Mouse (Mus musculus) gastrocnemius, postnatal 14 days (tissue): ENCODE data around the gene Aph1a. TPM values are rescaled to one million over a fixed set of nuclear protein-coding genes. Genes with fewer than 3 reads are reported as not detected.
"Not testable (repeated sequence)": the region's sequence is repeated elsewhere in the genome, so short reads cannot be mapped to it uniquely, and the experiment has no call there.

Source experiments
- DNase-seq: peaks from one replicate; pipeline ENCODE4 v3.0.0; 2021; ENCODE audit warnings: mixed read lengths
- intact Hi-C: fragments of 180-260 bp; cut with DNase I; formaldehyde crosslinking; loops from one replicate; pipeline ENCODE4 v1.15.1; 2025; ENCODE audit warnings: low total_unique reads
- total RNA-seq, 2 experiments: library from RNA; stranded (reverse); gene quantifications; 2 replicates each; pipeline ENCODE4 v1.2.3; 2021

Aph1a gene
- total RNA-seq, 2 experiments from 2014 or later = 53.0 to 56.6 TPM

DNA sequence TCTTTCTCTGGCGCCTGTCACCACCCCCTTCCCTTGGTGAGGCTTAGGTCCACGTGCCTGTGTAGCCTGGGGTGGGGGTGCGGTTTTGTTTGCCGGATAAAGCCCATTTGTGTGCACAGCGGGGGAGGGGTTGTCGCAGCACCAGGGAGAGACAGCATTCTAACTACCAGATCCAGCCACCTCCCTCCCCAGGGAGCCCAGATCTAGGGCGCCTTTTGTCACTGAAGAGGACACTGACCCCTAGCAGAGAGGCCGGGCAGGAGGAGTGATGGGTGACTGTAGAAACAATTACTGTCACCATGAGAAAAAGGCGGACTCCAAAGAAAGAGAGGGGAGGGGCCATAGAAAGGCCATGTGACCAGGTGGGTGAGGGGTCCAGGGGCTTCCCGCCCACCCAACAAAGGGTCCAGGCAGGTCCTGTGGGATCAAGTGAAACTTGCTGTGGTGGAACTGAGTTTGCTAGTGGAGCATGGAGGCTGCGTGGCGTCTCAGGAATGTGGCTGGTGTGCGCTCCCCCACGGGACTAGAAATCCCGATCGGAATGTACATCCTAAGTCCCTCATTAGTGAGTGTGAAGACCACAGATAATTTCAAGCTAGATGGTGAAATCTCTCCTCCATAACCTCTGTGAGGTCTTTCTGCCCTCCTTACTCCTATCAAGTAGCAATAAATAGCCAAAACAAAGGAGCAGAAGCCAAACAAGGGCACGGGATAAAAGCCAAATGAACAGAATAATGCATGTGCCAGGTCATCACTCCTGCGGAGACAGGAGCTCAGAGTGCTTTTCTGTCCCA, 11.6 kb downstream of the Aph1a start:
- intact Hi-C loops = loop anchor here (5.0 kb wide), 1 partner anchor 43 kb away; no protein-coding TSS in a partner anchor
- peak; percentile 13 for DNase-seq

DNA sequence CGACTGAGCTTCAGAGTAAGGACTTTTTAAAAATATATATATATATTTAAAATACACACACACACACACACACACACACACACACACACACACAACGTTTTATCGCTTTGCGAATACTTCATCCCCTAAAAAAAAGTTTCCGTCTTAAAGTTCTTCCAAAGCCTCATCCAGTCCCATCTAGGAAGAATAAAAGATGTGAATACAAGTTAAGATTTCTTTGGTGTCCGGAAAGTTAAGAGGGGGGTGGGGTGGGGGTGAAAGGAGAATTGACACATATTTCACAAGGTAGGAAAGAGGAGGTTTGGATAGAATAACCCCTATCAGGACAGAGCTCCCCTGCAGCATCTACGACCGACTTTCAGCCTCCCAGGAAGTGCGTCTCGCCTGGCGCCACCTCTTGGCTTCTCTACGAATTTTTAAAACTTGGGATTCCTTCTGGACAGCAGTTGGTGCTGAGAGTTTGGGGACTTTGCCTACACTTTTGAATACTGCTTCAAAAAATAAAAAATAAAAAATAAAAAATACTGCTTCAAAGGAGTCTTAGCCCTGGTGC, 12.2 kb downstream of the Aph1a start:
- intact Hi-C loops = loop anchor here (2.0 to 5.0 kb wide), 2 partner anchors 23 to 44 kb away; partner anchors contain the start of gene Ciart
- peak; percentile 36 for DNase-seq

DNA sequence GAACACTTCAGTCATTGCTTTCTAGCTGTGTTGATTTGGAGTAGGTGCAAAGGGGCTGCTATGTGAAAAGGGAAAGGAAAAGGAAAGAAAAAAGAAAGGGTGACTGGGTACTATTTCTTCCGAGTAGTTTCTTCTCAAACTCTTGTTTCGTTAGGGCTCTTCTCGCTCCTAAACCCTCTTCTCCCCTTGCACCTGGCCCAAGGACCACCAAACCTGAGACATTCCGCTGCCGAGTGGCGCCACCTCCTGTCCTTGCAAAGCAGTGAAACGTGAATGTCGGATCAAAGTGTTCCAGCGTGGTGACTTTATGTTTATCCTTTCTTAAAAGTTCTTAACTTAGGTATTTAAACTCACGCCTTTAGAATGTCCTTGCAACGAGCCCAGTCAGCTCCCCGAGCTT, 13.1 kb downstream of the Aph1a start:
- DNase-seq = peak; percentile 49
- intact Hi-C loops = loop anchor here (2.0 to 5.0 kb wide), 2 partner anchors 24 to 45 kb away; partner anchors contain the start of gene Ciart

DNA sequence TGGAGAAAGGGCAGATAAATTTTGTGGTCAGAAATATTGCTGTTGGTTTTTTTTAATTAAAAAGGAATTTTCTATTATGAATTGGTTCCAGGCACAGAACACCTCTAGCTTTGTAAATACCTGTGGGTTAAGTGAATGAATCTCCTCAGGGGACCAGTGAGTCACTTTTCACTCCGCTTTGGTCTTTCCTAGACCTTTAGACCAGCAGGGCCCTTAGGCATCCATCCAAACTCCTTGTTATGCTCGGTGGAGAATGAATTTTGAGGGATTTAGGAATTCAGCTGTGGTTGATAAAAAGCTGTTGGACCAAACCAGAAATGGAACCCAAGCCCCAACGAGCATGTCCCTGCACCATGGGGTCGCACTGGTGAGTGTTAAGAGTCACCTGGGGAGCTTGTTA, 13.8 kb downstream of the Aph1a start:
- no peak for DNase-seq
- intact Hi-C loops = loop anchor here (2.0 to 5.0 kb wide), 2 partner anchors 25 to 45 kb away; partner anchors contain the start of gene Ciart

DNA sequence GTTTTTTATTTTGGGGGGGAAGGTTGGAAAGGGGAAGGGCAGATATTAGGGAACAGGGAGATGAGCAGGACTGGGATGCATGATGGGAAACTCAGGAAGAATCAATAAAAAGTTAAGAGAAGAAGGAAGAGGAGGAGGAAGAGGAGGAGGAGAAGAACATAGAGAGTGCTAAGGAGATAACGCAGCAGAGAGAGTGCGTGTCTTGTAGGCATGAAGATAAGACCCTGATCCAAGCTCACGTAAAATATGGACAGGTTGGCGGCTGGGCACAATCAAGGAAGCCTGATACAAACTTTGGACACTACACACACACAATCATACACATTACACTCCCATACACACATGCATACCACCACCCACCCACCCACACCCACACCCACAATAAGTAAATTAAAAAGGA, 20.9 kb downstream of the Aph1a start:
- no peak for DNase-seq
- intact Hi-C loops = no loop called here

DNA sequence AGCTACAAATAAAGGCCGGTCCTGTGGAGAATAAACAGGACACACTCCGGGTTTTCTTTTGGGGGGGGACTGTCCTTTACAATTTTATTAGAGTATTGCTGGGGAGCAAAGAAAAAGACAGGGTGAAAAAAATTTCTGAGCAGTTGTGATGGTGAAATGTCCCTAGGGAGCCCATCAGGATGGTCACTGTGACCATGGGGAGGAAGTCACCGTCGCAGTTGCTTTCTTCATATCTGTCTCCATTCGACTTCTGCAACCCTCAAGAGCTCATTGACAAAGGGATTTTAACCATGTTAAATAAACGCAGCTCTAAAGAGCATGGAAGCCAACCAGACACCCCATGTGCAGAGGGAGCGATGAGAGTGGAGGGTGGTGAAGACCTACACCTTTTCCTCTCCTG, 23.0 kb downstream of the Aph1a start:
- DNase-seq = no peak
- intact Hi-C loops = no loop called here

DNA sequence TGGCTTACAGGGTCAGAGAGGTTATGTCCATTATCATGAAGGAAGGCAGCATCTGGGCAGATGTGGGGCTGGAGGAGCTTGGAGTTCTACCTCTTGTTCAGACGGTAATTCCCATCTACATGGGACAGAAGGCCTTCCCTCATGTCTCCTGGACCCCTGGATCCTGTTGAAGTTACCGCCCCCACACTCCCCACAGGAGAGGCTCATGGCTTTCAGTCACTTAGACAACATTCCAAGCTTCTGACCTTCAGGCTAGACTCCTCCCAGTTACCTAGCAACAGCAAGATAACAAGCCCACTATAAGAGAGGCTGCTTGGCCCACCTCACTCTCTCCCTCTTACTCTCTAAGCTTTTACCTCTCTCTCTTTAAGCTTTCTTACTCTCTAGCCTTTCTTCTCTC, 26.8 kb downstream of the Aph1a start:
- DNase-seq, intact Hi-C loops: not testable (repeated sequence)

DNA sequence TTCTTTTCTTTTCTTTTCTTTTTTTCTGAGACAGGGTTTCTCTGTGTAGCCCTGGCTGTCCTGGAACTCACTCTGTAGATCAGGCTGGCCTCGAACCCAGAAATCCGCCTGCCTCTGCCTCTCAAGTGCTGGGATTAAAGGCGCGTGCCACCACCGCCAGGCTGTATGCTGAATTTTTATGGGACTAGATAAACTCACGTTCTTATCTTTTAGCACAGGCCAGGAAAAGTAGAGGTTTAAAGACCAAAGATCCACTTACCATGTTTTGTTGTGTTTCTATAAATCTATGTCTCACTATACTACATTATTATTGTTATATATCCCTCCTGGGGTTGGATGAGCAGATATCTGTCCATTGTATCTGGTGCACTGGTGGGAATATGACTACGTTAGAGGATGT, 29.7 kb downstream of the Aph1a start:
- intact Hi-C loops, DNase-seq: not testable (repeated sequence)

DNA sequence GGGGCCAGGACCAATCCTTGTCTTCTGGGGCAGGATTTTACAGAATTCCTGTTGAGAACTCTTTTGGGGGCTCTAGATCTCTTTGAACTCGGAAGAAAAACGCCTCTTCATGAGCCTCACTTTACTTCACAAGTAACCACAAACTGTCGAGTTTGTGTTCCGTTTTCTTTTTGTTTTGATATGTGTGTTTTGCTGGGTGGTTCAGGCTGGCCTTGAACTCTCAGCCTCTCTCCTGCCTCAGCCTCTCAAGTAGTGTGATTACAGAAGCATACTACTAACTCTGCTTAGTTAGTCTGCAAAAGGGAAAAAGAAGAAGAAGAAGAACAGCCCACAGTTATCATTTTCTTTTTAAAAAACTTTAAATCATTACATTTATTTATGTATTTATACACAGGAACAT, 30.4 kb downstream of the Aph1a start:
- no peak for DNase-seq
- intact Hi-C loops = no loop called here

DNA sequence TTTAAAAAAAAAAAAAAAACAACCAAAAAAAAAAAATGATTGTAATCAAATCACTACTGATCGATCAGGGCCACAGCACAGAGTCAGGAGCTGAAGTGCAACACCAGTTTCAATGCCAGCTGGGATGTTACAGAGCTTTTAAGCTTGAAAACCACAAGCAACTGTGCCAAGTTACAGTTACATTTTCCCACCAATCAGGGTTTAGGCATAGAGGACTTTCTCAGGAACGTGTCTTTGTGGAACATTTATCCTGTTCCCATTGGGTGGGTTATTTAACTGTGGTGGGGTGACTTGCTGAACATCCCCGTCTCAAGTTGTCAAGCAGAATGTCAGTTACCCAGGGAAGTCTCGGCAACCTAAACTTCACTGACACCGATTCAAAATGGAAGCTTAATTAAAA, 31.3 kb downstream of the Aph1a start:
- intact Hi-C loops = no loop called here
- no peak for DNase-seq

DNA sequence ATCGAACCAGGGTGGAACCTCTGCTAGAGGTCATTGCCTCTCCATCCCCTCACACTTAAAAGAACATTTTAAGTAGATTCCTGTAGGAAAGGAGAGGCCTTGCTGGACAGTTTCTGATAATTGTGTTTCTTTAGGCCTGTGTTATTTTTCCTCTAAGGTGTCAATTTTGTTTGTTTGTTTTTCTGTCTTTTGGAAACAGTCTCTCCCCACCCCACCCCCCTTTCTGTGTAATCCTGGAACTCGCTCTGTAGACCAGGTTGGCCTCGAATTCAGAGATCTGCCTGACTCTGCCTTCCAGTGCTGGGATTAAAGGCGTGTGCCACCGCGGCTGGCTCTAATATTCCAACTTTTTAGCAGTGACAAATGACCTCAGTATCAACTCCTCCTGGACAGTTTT, 34.5 kb downstream of the Aph1a start:
- DNase-seq = no peak
- intact Hi-C loops = no loop called here

DNA sequence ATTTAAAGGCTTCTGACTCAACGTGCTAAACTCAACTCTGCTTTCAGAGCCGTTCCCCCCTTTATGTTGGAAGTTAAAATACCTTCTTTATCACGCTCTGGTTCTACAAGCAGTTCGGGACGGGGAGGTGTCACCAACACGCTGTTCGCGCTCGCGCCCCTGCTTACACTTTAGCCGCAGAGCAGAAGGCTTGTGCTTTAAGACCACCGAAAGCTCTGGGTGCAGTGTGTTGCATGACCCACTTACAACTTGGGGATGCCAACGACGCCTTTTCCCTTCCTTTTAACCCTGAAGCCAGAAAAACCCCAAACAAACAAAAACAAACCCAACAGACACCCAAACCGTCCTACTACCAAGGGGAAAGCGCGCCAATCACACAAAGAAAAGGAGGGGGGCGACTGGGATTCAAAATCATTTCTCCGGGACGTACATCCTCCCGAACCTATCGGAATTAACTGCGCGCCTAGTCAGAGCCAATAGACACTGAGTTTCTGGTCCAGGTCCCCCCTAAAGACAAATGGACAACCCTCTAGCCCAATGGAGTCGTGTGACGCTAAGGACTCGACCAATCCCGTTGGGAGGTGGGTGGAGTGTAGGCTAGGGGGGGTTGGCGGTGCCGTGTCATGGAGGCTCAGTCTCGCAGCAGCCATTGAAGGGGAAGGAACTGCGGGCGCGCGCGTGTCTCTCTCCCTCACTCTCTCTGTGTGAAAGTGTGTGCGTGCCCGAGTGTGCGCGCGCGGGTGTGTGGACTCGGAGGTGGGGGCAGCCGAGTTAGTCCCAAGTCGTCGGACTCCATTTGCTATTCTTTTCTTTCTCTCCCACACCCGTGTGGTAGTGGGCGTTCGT, 35.1 kb downstream of the Aph1a start, which contains the start of gene Anp32e:
Gene Anp32e, plus strand, starts transcription at position 589 of the 846 bp plus-strand sequence.
- DNase-seq = peak; percentile 95
- intact Hi-C loops = no loop called here

DNA sequence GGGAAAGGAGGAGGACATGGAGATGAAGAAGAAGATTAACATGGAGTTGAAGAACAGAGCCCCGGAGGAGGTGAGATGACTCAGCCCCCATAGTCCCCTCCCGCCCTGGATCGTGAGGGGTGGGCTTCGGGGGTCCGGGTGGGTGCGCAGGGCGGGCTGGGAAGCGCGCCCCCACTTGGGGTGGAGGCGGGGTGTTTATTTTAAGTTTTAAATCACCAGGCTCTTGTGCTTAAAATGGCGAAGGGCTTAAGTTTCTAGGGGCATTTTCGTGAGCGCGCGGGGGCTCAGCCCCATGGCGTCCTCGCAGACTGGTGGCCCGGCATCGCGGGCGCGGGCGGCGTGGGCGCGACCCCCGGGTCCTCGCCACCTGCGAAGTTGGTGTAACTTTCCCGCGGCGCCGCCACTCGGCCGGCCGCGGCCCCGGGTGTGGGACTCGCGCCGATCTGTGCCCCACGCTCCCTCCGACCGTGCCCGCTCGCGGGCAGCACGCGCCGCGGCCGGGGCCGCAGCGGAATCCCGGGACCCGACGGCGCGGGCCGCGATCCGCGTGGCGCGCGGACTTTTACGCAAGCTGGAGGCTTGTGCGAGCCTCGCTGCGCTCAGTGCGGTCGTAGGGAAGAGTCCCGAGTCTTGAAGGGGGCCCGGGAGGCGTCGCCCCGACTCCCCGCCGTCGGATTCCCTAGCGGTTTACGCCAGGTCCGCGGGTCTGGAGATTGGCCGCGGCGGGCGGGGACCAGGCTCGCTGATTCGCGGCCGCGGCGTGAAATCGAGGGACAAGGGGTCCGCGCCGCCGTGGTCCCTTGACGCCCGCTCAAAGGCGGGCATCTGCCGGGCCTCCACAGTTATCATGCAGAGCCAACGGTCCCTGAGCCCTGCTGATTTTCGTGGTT, 36.1 kb downstream of the Aph1a start:
- intact Hi-C loops = no loop called here
- DNase-seq = peak; percentile 54

DNA sequence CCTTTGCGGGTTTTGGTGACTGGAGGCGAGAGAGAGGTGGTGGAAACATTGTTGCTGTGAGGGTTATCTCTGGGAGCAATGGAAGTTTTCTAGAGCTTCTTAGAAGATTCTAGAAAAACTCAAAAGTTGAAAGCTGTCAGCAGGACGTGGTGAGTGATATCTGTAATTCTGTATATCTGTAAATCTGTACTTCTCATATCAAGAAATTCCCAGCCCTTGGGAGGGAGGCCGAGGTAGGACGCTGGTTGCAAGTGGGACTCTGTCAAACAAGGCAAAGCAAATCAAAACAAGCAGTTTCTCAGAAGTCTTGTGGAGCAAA, 36.7 kb downstream of the Aph1a start:
- DNase-seq = no peak
- intact Hi-C loops = no loop called here

DNA sequence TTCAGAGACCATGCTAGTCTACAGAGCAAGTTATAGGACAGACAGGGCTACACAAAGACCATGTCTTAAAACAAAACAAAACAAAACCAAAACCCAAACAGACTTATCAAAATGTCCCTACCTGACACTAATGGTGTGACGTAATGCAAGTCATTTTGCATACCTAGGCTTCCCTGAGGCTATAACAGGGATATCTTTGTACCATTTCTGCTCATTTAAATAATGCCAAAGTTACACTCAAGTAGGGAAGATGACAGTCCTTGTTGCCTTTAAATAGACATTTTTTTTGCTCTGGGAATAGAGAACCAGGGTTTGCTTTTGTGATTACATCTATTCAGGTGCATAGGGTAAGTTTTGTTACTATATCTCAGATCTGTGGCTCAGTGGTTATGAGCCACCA, 37.7 kb downstream of the Aph1a start:
- DNase-seq = no peak
- intact Hi-C loops = no loop called here

DNA sequence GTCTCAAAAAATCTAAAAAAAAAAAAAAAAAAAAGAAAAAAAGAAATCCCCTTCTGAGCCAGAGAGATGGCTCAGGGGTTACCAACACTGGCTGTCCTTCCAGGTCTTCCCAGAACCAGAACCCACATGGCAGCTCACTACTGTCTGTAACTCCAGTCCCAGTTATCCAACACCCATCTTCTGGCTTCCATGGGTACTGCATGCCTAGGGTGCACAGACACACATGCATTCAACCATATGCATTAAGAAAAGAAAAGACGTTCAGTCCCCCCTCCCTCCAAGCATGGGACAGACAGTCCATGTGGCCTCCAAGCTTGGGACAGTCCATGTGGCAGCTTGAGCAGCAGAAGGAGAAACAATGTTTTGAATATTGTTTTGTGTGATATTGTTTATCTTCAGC, 38.4 kb downstream of the Aph1a start:
- no peak for DNase-seq
- intact Hi-C loops = no loop called here

DNA sequence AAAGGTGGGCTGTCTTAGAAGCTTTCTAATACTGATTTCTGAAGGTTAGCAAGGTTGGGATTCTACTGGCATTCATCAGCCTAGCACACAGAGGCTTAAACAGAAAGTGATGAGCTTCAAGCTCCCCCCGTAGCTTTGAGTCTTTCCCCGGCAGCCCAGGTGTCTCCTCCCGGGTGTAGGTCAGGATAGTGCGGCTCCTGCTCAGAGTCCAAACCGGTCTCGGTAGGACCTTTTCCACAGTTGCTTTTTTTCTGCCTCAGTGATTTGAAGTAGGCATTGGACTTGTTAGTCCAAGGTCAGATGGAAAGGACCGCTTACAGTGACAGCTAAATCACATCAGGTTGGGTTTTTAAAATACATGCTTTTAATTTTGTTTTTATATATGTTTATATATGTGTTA, 38.8 kb downstream of the Aph1a start:
- no peak for DNase-seq
- intact Hi-C loops = no loop called here

DNA sequence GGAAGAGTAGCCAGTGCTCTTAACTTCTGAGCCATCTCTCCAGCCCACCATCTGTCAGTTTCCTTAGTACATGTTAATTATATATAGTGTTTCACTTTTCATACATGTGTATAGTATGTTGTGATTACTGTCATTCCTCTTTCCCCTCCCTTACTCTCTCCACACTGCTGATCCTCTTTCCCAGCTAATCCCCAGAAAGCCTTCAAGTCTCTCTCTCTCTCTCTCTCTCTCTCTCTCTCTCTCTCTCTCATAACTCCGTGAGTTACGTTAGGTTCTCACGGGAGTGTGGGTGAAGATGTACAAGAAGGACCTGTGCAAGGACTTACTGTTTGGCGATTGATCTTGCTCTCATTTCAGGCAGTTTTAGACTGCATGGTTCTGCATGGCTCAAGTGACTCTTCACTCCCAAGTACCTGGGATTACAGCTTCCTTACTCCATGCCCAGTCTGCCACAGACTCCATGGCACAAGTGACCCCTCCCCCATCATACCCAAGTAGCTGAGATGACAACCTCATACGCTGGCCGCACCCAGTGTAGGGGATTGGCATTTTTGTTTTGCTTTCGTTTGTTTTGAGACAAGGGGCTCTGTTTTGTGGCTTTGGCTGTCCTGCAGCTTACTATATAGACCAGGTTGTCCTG, 39.5 kb downstream of the Aph1a start:
- DNase-seq = no peak
- intact Hi-C loops = no loop called here

DNA sequence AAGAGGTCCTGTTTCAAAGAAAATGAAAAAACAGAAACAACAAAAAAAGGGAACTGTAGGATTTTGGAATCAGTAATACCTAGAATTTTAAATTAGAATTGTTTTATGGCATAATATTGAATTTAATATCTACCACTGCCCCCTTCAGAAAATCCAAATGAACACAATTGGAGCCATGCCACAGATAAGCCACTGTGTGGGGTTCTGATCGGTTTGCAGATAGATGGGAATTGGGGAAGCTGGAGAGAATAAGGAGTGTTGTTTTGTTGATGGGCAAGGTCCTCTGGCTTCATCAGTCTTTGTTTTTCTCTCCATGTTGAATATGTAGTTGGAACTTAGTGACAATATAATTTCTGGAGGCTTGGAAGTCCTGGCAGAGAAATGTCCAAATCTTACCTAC, 40.7 kb downstream of the Aph1a start:
- DNase-seq = no peak
- intact Hi-C loops = no loop called here
